Mouse (Mus musculus) ES-E14 (cell line): Measurements from ENCODE around the gene Acaca. TPM values are rescaled to one million over a fixed set of nuclear protein-coding genes. Genes with fewer than 3 reads are reported as not detected.
A peak's percentile ranks its signal among the peaks of the same experiment; 100 is the strongest.

Experiments used
- DNase-seq: peaks from one replicate; pipeline ENCODE4 v3.0.0-alpha.2; 2013; ENCODE audit warnings: low read depth, low spot score
- H3K27ac ChIP-seq: 2 replicates; pipeline ENCODE4 v1.5.1; 2012; ENCODE audit warnings: low read depth, mild to moderate bottlenecking, low read length, moderate library complexity, mixed read lengths; ENCODE audit not compliant: poor library complexity, insufficient read depth, severe bottlenecking
- H3K36me3 ChIP-seq: 2 replicates; pipeline ENCODE4 v1.6.1; 2012; ENCODE audit warnings: mild to moderate bottlenecking, low read length, moderate library complexity, mixed read lengths; ENCODE audit not compliant: control insufficient read depth, poor library complexity, insufficient read depth, severe bottlenecking
- H3K4me1 ChIP-seq, 2 experiments: fragments of 150-350 bp in 1 of 2; sonication (generic) in 1 of 2; 2 replicates each; pipeline ENCODE4 v1.6.1; 2012; ENCODE audit warnings: low read length in 2 of 2, mild to moderate bottlenecking in 1 of 2, mixed read lengths in 1 of 2; ENCODE audit not compliant: control insufficient read depth in 2 of 2, insufficient read depth in 2 of 2, poor library complexity in 1 of 2
- H3K4me3 ChIP-seq, 2 experiments: fragments of 150-350 bp in 1 of 2; sonication (generic) in 1 of 2; 2 replicates each; pipeline ENCODE4 v1.5.1; 2012; ENCODE audit warnings: low read length in 2 of 2, low read depth in 1 of 2, mild to moderate bottlenecking in 1 of 2, mixed read lengths in 1 of 2; ENCODE audit not compliant: insufficient read depth in 1 of 2, poor library complexity in 1 of 2, severe bottlenecking in 1 of 2
- H3K9ac ChIP-seq: 2 replicates; pipeline ENCODE4 v1.6.1; 2012; ENCODE audit warnings: low read depth, mild to moderate bottlenecking, low read length, mixed read lengths; ENCODE audit not compliant: poor library complexity, insufficient read depth, severe bottlenecking
- H3K9me3 ChIP-seq: fragments of 150-350 bp; sonication (generic); 2 replicates; pipeline ENCODE4 v1.6.1; 2012; ENCODE audit warnings: low read depth, mild to moderate bottlenecking, low read length; ENCODE audit not compliant: control insufficient read depth, insufficient read depth
- CHD2 ChIP-seq: IDR thresholded peaks from 2 replicates; pipeline ENCODE4 v1.6.1; 2014; ENCODE audit warnings: mild to moderate bottlenecking, low read depth, low read length, inconsistent platforms
- HCFC1 ChIP-seq: IDR thresholded peaks from 2 replicates; pipeline ENCODE4 v1.6.1; 2012; ENCODE audit warnings: low read length, inconsistent platforms, borderline replicate concordance; ENCODE audit not compliant: insufficient read depth
- MAFK ChIP-seq: IDR thresholded peaks from 2 replicates; pipeline ENCODE4 v1.6.1; 2014; ENCODE audit warnings: mild to moderate bottlenecking, low read depth, low read length, inconsistent platforms; ENCODE audit not compliant: insufficient read depth
- ZC3H11A ChIP-seq: IDR thresholded peaks from 2 replicates; pipeline ENCODE4 v1.6.1; 2012; ENCODE audit warnings: low read depth, mild to moderate bottlenecking, inconsistent platforms, low read length, borderline replicate concordance
- ZNF384 ChIP-seq: IDR thresholded peaks from 2 replicates; pipeline ENCODE4 v1.6.1; 2012; ENCODE audit warnings: low read depth, low read length, inconsistent platforms
- in situ Hi-C, 2 experiments: fragments of 600-800 bp; cut with MboI; formaldehyde crosslinking; loops; one replicate each; pipeline ENCODE4 v1.15.1; 2025; ENCODE audit warnings: low sequenced_read_pairs in 2 of 2, inconsistent platforms in 1 of 2; ENCODE audit not compliant: unreplicated experiment in 2 of 2
- total RNA-seq: library from RNA; depleted of rRNA; stranded (reverse); fragments of 300-350 nt; gene quantifications from 2 replicates; pipeline ENCODE4 v1.2.3, GENCODE M21; 2012

Acaca gene
- total RNA-seq, 1 experiment = 68.0 TPM

DNA sequence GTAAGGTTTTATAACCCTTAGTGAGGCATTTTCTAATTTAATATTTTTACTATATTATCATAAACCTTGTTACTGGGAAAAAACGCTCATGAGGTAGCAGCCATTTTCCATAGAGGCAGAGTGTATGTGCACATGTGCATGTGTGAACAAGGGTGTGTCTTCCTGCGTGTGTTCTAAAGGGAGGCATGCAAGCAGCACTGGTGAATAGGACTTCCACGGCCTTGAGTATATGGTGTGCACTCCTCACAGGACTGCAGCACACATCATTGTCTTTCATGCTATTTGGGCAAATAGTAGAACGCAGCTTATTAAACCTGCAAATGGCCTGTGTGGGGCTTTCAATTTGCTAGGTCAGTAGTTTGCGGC is 297.1 kb downstream of the Acaca start:
- no peak overlapping the region for H3K27ac ChIP-seq
- no peak for DNase-seq
- TF ChIP-seq MAFK (no peak), ZNF384 (no peak), ZC3H11A (no peak), HCFC1 (no peak), CHD2 (no peak)
- peaks cover 3 to 12% of the 10 kb centered on the region in 2 experiments; a peak in 2 of 4 replicates for H3K4me1 ChIP-seq
- H3K9ac ChIP-seq = no peak overlapping the region
- H3K4me3 ChIP-seq = no peak overlapping the region
- in situ Hi-C loops = no loop called here
- H3K9me3 ChIP-seq = no peaks in the 10 kb centered on the region
- peaks cover 5% of the 10 kb centered on the region; the same call in 1 of the 2 replicates for H3K36me3 ChIP-seq

DNA sequence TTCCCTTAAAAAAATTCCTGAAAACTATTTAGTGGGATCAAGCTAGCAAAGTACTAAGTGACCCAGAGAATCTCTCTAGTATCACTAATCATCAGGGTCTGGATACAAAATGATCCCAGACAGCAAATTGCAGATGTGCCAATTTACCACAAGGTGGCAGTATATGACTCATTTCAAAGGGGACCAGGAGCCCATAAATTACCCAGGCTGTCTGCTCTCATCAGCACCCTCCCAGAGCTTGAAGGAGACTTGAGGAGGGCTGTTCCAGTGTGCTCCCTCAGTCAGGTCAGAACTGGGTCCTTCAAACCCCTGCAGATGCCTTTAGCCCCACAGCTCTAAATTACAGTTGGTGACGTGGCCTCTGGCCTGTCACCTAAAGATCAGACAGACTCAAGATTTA is 300.1 kb downstream of the Acaca start:
- peak; percentile 64; the same call in 1 of the 2 replicates for TF ChIP-seq ZC3H11A
- no peak for TF ChIP-seq HCFC1
- Histone ChIP-seq H3K27ac (no peak overlapping the region), H3K9me3 (no peaks in the 10 kb centered on the region), H3K4me1 (peaks cover under 1 to 9% of the 10 kb centered on the region in 2 experiments; a peak in 2 of 4 replicates), H3K9ac (no peak overlapping the region), H3K4me3 (no peak overlapping the region), H3K36me3 (peaks cover 6% of the 10 kb centered on the region; the same call in 1 of the 2 replicates)
- DNase-seq = peak; percentile 42
- in situ Hi-C loops = no loop called here

DNA sequence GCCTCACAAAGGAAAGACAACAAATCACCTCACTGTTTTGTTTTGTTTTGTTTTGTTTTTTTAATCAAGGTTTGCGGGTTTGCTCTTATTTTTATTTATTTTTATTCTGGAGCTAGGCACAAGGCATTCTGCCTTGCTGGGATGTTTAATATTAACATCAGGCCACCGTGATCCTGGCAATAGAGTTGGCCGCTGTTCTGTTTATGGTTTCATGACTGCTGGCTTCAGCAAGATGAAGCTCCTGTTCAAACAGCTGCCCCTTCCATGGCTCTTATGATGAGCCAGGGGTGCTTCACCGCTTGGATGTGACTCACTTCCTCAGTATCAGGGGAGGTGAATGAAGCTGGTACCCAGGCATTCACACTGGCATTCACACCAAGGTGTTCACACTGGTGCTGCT is 300.9 kb downstream of the Acaca start:
- Histone ChIP-seq H3K9me3 (no peaks in the 10 kb centered on the region), H3K4me3 (no peak overlapping the region), H3K4me1 (peaks cover 0 to 5% of the 10 kb centered on the region in 2 experiments; a peak in 1 of 4 replicates), H3K36me3 (peaks cover 6% of the 10 kb centered on the region; the same call in 1 of the 2 replicates), H3K9ac (no peak overlapping the region), H3K27ac (no peak overlapping the region)
- no peak for TF ChIP-seq CHD2
- TF ChIP-seq HCFC1 = no peak
- no peak for TF ChIP-seq ZNF384
- TF ChIP-seq MAFK = no peak
- no peak for TF ChIP-seq ZC3H11A
- no peak for DNase-seq
- in situ Hi-C loops = no loop called here

DNA sequence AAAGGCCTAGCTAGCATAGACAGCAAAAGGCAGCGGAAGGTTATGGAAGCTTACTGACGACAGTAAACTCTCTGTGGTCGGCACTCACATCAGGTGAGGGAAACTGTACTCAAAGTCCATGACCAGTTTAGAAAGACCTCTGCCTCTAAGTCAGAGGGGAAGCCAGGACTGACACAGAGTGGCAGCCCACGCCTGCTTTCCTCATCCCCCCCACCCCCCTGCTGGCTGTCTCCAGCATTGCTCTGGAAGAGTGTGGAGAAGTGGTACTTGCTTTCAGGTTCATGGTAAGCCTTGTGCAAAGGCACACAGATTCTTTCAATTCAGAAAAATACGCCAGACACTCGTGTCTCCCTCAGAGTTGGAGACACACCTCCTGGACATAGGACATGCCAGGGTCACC is 305.4 kb downstream of the Acaca start:
- in situ Hi-C loops = no loop called here
- no peak overlapping the region for H3K9ac ChIP-seq
- DNase-seq = peak; percentile 30
- peaks cover 0 to 4% of the 10 kb centered on the region in 2 experiments; a peak in 1 of 4 replicates for H3K4me1 ChIP-seq
- H3K27ac ChIP-seq = no peak overlapping the region
- no peak overlapping the region for H3K4me3 ChIP-seq
- TF ChIP-seq MAFK (no peak), CHD2 (no peak), HCFC1 (no peak)
- H3K9me3 ChIP-seq = no peaks in the 10 kb centered on the region
- H3K36me3 ChIP-seq = peaks cover 9% of the 10 kb centered on the region; the same call in 1 of the 2 replicates

DNA sequence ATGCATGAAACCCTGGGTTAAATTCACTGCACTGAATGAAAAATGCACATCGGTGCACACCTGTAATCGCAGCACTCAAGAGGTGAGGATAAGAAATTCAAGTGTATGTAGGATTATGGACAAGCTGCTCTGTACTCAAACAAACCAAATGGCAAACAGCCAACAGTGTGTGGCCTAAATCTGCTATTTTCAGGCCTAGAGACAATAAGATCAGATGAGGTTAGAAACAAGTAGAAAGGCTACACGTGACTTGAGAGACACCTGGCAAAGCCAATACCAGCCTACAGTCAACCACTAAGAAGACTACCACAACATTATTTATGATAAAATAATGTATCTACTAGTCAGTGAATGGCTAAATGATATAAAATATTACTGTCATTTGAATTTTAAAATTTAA is 310.9 kb downstream of the Acaca start:
- in situ Hi-C loops = no loop called here
- H3K36me3 ChIP-seq = peaks cover 10% of the 10 kb centered on the region
- no peak overlapping the region for H3K4me3 ChIP-seq
- peaks cover 0 to 4% of the 10 kb centered on the region in 2 experiments; a peak in 1 of 4 replicates for H3K4me1 ChIP-seq
- no peak overlapping the region for H3K27ac ChIP-seq
- no peak overlapping the region for H3K9ac ChIP-seq
- no peaks in the 10 kb centered on the region for H3K9me3 ChIP-seq
- no peak for DNase-seq
- TF ChIP-seq MAFK = no peak
- no peak for TF ChIP-seq CHD2
